Mouse (Mus musculus): ENCODE data around the gene Gstz1.

The Gstz1 gene

DNA sequence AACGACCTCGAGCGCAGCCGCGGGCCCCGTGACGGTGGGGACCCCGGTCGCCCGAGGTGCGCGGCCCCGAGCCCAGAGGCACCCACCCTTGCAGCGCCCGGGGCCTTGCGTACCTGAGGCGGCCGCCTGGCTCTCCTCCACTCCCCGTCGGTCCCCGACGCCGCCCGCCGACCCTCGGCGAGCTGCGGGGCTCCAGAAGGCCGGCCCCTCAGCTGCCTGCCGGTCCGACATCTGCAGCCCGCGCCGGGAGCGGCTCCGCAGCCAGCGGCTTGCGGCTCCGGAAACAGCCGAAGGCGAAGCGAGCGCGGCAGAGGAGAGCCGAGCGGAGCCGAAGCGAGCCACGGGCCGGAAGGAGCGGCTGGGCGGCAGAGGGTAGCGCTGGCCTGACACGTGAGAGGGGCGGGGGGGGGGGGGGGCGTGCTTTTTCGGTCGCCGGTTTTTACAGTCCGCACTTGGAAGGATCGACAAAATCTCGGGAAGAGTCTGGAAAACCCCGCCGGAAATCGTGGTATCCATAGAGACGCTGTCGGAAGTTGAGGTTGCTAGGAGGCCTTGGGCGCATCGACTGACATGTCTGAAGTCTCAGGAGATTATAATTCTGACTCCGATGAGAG lies 53.1 kb downstream of the Gstz1 start, which contains the start of gene Tmed8:
TSS of gene Tmed8 (minus strand) at position 482 of the 614 bp plus-strand sequence.
- no peak for TF ChIP-seq GATA4 (IDR thresholded peaks at IDR 0.05; ENCODE audit: insufficient replicate concordance, low read length)

DNA sequence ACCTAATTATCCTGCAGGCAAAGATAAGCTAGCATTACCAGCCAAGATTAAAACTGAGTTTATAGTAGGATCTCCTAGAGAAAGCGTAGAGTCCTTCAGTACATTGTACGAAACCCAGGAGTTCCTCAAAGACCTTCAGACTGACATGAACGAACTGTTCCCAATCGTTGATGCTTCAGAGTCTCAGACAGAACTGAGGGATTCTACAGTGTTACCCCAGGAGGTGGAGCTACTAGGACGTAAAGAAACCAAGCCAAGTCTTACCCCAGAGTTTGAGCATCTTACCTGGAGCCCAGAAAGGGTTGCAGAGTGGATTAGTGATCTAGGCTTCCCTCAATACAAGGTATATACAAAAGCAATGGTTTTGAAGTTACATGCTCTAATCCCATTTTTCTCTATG lies 54.7 kb downstream of the Gstz1 start:
- TF ChIP-seq GATA4 (IDR thresholded peaks at IDR 0.05; ENCODE audit: insufficient replicate concordance, low read length), result no peak

DNA sequence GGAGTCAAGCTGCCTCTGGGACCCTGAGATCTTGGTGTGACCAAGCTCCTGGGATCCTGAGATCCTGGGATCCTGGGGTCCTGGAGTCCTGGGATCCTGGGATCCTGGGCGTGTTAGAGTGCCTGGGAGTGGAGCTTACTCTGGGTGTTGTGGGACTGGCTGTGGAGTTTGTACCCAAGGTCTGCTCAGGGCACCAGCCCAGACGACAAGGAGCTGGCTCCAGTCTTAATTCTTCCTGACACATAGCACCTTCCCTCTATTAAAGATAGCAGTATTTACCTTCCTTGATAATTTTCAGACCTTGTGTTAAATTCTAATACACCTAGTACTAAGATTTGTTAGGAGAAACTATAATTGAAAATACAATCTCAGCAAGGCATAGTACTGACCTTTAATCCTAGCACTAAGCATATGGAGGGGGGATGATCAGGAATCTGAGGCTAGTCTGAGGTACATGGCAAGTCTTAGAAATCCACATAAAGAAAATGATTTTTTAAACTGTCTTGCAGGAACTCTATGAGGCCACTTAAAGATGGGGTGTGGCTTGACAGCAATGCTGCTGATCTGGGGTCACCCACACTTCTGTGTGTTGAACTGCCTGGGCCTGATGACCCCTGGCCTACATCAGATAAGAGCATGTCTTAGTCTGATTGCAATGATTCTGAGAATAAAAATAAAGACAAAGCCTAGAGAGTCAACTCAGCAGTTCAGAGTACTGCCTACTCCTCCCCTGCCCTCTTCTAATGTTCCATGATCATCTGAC lies 66.1 kb downstream of the Gstz1 start:
- no peak for TF ChIP-seq GATA4 (IDR thresholded peaks at IDR 0.05; ENCODE audit: insufficient replicate concordance, low read length)
